Mouse (Mus musculus): ENCODE measurements around the gene Ints3. TPM values are rescaled to one million over a fixed set of nuclear protein-coding genes. Genes with fewer than 3 reads are reported as not detected.
"Not testable (repeated sequence)": the region's sequence is repeated elsewhere in the genome, so short reads cannot be mapped to it uniquely, and the experiment has no call there.

The Ints3 gene
- polyA plus RNA-seq, 1 experiment from 2014 or later = 30.8 TPM

GRCm38 (mm10) chr3:90362346-90362745 is 71.1 kb downstream of the Ints3 start:
- 86% methylated on average over 2 of the region's 2 CpGs for WGBS
- Histone ChIP-seq H3K36me3 (ENCODE audit: control insufficient read depth, insufficient read depth, low read length) (peaks cover 12% of the 10 kb centered on the region; the same call in 1 of the 2 replicates), H3K4me2 (ENCODE audit: low read length) (no peak overlapping the region), H3K9ac (ENCODE audit: low read depth, low read length) (no peak overlapping the region), H3K9me3 (replicated peaks; ENCODE audit: control insufficient read depth, low read length, poor library complexity, severe bottlenecking) (no peaks in the 10 kb centered on the region), H3K27me3 (ENCODE audit: control insufficient read depth, insufficient read depth, low read depth, low read length) (no peaks in the 10 kb centered on the region), H3K4me1 (ENCODE audit: control insufficient read depth, insufficient read depth, low read length) (no peaks in the 10 kb centered on the region), H3K27ac (ENCODE audit: low read length) (no peak overlapping the region), H3K4me3 (ENCODE audit: low read depth, low read length) (no peak overlapping the region)
- no peak for ATAC-seq

- ATAC-seq = no peak
- 90% methylated on average over 4 of the region's 4 CpGs for WGBS
These were observed 71.9 kb downstream of the Ints3 start for GRCm38 (mm10) chr3:90361476-90361875.

DNA sequence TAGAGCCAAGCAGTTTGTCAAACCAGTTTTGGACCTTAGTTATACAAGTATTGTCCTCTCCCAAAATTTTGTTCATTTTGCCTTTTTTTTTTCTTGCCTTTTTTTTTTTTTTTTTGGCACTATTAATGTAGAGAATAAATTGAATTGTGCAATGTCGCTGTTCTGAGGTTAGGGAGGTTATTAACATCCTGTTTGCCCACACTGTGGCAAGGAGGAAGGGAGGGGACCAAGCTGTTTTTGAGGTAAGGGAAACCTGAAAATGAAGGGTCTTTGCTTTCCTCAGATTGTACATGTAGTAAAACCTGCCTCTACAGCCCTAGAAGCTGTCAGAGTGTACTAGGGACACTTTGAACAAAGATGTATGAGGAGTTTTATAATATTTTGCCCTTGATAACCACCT is 74.2 kb downstream of the Ints3 start:
- no peak overlapping the region for H3K9ac ChIP-seq (ENCODE audit: low read depth, low read length)
- no peak for ATAC-seq
- peaks cover 32% of the 10 kb centered on the region for H3K36me3 ChIP-seq (ENCODE audit: control insufficient read depth, insufficient read depth, low read length)
- H3K27ac ChIP-seq (ENCODE audit: low read length) = no peak overlapping the region
- H3K9me3 ChIP-seq (replicated peaks; ENCODE audit: control insufficient read depth, low read length, poor library complexity, severe bottlenecking) = no peaks in the 10 kb centered on the region
- no peaks in the 10 kb centered on the region for H3K27me3 ChIP-seq (ENCODE audit: control insufficient read depth, insufficient read depth, low read depth, low read length)
- H3K4me3 ChIP-seq (ENCODE audit: low read depth, low read length) = no peak overlapping the region
- 90% methylated on average over 1 of the region's 1 CpGs for WGBS
- no peak overlapping the region for H3K4me2 ChIP-seq (ENCODE audit: low read length)
- no peaks in the 10 kb centered on the region for H3K4me1 ChIP-seq (ENCODE audit: control insufficient read depth, insufficient read depth, low read length)

More at GRCm38 (mm10) chr3:90361476-90361875, 71.9 kb downstream of the Ints3 start:
- Histone ChIP-seq H3K9ac (ENCODE audit: low read depth, low read length) (no peak overlapping the region), H3K27ac (ENCODE audit: low read length) (no peak overlapping the region), H3K36me3 (ENCODE audit: control insufficient read depth, insufficient read depth, low read length) (peaks cover 15% of the 10 kb centered on the region), H3K27me3 (ENCODE audit: control insufficient read depth, insufficient read depth, low read depth, low read length) (no peaks in the 10 kb centered on the region), H3K4me2 (ENCODE audit: low read length) (no peak overlapping the region), H3K4me1 (ENCODE audit: control insufficient read depth, insufficient read depth, low read length) (no peaks in the 10 kb centered on the region), H3K9me3 (replicated peaks; ENCODE audit: control insufficient read depth, low read length, poor library complexity, severe bottlenecking) (no peaks in the 10 kb centered on the region), H3K4me3 (ENCODE audit: low read depth, low read length) (no peak overlapping the region)

DNA sequence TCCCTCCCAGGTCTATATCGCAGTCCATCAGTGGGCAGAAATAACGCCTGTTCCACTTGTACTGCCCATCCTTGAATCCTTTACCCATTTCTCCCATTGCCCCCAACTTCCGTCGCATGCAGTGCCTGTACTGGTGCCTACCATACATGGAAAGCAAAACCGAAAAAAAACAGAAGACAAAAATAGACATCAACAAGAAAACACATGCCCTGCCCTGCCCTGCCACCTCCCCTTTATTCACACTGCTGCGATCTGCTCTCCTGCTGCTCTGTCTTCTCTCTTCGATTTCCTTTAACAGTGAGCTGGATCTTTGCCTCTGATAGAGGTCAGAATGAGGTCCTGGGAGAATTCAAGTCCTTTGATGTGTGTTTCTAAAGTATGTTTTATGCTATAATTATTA is 75.5 kb downstream of the Ints3 start:
- Histone ChIP-seq H3K4me2 (ENCODE audit: low read length) (no peak overlapping the region), H3K4me3 (ENCODE audit: low read depth, low read length) (no peak overlapping the region), H3K9ac (ENCODE audit: low read depth, low read length) (no peak overlapping the region), H3K27ac (ENCODE audit: low read length) (no peak overlapping the region), H3K27me3 (ENCODE audit: control insufficient read depth, insufficient read depth, low read depth, low read length) (no peaks in the 10 kb centered on the region), H3K9me3 (replicated peaks; ENCODE audit: control insufficient read depth, low read length, poor library complexity, severe bottlenecking) (no peaks in the 10 kb centered on the region), H3K4me1 (ENCODE audit: control insufficient read depth, insufficient read depth, low read length) (no peaks in the 10 kb centered on the region), H3K36me3 (ENCODE audit: control insufficient read depth, insufficient read depth, low read length) (peaks cover 36% of the 10 kb centered on the region)
- 90% methylated on average over 7 of the region's 7 CpGs for WGBS
- ATAC-seq = no peak

DNA sequence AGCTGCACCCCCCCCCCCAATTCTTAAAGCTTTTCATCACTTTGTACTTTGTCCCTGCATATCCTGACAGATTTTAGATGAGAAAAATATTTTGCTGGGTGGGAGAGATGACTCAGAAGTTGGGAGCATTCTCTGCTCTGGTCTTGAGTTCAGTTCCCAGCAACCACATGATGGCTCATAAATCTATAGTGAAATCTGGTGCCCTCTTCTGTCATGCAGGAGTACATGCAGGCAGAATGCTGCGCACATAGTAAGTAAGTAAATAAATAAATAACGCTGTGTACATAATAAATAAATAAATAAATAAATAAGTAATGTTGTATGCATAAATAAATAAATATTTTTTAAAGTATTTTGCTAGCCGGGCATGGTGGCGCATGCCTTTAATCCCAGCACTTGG is 85.6 kb downstream of the Ints3 start:
- Histone ChIP-seq H3K4me1 (ENCODE audit: control insufficient read depth, insufficient read depth, low read length) (no peaks in the 10 kb centered on the region), H3K4me3 (ENCODE audit: low read depth, low read length) (no peak overlapping the region), H3K27ac (ENCODE audit: low read length) (no peak overlapping the region), H3K9ac (ENCODE audit: low read depth, low read length) (no peak overlapping the region), H3K36me3 (ENCODE audit: control insufficient read depth, insufficient read depth, low read length) (peaks cover 29% of the 10 kb centered on the region), H3K9me3 (replicated peaks; ENCODE audit: control insufficient read depth, low read length, poor library complexity, severe bottlenecking) (no peaks in the 10 kb centered on the region), H3K27me3 (ENCODE audit: control insufficient read depth, insufficient read depth, low read depth, low read length) (no peaks in the 10 kb centered on the region), H3K4me2 (ENCODE audit: low read length) (no peak overlapping the region)
- ATAC-seq = no peak
- 94% methylated on average over 4 of the region's 4 CpGs for WGBS

DNA sequence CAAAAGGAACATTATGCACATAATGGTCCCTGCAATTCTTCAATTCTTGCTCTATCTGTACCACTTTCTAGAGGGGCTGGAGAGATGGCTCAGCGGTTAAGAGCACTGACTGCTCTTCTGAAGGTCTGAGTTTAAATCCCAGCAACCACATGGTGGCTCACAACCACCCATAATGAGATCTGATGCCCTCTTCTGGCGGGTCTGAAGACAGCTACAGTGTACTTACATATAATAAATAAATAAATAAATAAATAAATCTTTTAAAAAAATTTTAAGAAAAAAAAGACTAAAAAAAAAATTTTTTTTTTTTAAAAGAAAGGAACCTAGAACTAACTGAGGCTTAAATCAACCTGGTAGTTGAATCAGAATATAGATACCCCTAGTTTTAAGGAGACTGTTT is 90.6 kb downstream of the Ints3 start:
- not testable (repeated sequence) for H3K9me3 ChIP-seq (replicated peaks; ENCODE audit: control insufficient read depth, low read length, poor library complexity, severe bottlenecking); H3K27me3 ChIP-seq (ENCODE audit: control insufficient read depth, insufficient read depth, low read depth, low read length); H3K36me3 ChIP-seq (ENCODE audit: control insufficient read depth, insufficient read depth, low read length); H3K9ac ChIP-seq (ENCODE audit: low read depth, low read length); H3K4me1 ChIP-seq (ENCODE audit: control insufficient read depth, insufficient read depth, low read length); H3K4me3 ChIP-seq (ENCODE audit: low read depth, low read length); H3K27ac ChIP-seq (ENCODE audit: low read length); H3K4me2 ChIP-seq (ENCODE audit: low read length); ATAC-seq
- 51% methylated on average over 2 of the region's 2 CpGs for whole genome bisulfite sequencing

Other genes starting within 250 kb of the Ints3 start
- gene Rps27, start 220.0 kb downstream of the Ints3 start, polyA plus RNA-seq (2015; fragmentation: Nextera tagmentation; extraction: Ambion mirVana) = 691 and 714 TPM in 2 replicates
- 19.6 and 22.4 TPM in 2 replicates for gene Rab13, start 219.9 kb downstream of the Ints3 start, polyA plus RNA-seq (2015; fragmentation: Nextera tagmentation; extraction: Ambion mirVana)
- 87.6 and 100 TPM in 2 replicates for gene Jtb, start 202.0 kb downstream of the Ints3 start, polyA plus RNA-seq (2015; fragmentation: Nextera tagmentation; extraction: Ambion mirVana)
- gene Creb3l4, start 190.1 kb downstream of the Ints3 start, polyA plus RNA-seq (2015; fragmentation: Nextera tagmentation; extraction: Ambion mirVana) = 1.1 and 2.2 TPM in 2 replicates
- 43.0 and 46.8 TPM in 2 replicates for gene Slc39a1, start 185.4 kb downstream of the Ints3 start, polyA plus RNA-seq (2015; fragmentation: Nextera tagmentation; extraction: Ambion mirVana)
- 21.5 and 24.6 TPM in 2 replicates for gene Crtc2, start 179.5 kb downstream of the Ints3 start, polyA plus RNA-seq (2015; fragmentation: Nextera tagmentation; extraction: Ambion mirVana)
- 7.8 and 8.5 TPM in 2 replicates for gene Dennd4b, start 168.4 kb downstream of the Ints3 start, polyA plus RNA-seq (2015; fragmentation: Nextera tagmentation; extraction: Ambion mirVana)
- gene Gatad2b, start 140.4 kb downstream of the Ints3 start, polyA plus RNA-seq (2015; fragmentation: Nextera tagmentation; extraction: Ambion mirVana) = 10.9 and 12.0 TPM in 2 replicates
- 30.7 and 33.8 TPM in 2 replicates for gene Slc27a3, start 43.7 kb downstream of the Ints3 start, polyA plus RNA-seq (2015; fragmentation: Nextera tagmentation; extraction: Ambion mirVana)
- gene Npr1, start 32.2 kb upstream of the Ints3 start, polyA plus RNA-seq (2015; fragmentation: Nextera tagmentation; extraction: Ambion mirVana) = 1.9 TPM in 2 replicates
- gene Ilf2, start 42.5 kb upstream of the Ints3 start, polyA plus RNA-seq (2015; fragmentation: Nextera tagmentation; extraction: Ambion mirVana) = 260 and 272 TPM in 2 replicates
- gene Snapin, start 57.4 kb upstream of the Ints3 start, polyA plus RNA-seq (2015; fragmentation: Nextera tagmentation; extraction: Ambion mirVana) = 85.1 and 86.6 TPM in 2 replicates
- 167 and 181 TPM in 2 replicates for gene Chtop, start 75.9 kb upstream of the Ints3 start, polyA plus RNA-seq (2015; fragmentation: Nextera tagmentation; extraction: Ambion mirVana)
- gene S100a1, start 80.8 kb upstream of the Ints3 start, polyA plus RNA-seq (2015; fragmentation: Nextera tagmentation; extraction: Ambion mirVana) = 12.4 and 19.5 TPM in 2 replicates
- 7.6 and 8.9 TPM in 2 replicates for gene S100a13, start 80.8 kb upstream of the Ints3 start, polyA plus RNA-seq (2015; fragmentation: Nextera tagmentation; extraction: Ambion mirVana)
- gene S100a14, start 93.2 kb upstream of the Ints3 start, polyA plus RNA-seq (2015; fragmentation: Nextera tagmentation; extraction: Ambion mirVana) = not detected in 2 replicates
- gene S100a16, start 103.6 kb upstream of the Ints3 start, polyA plus RNA-seq (2015; fragmentation: Nextera tagmentation; extraction: Ambion mirVana) = 34.4 and 36.5 TPM in 2 replicates
- gene S100a3, start 127.0 kb upstream of the Ints3 start, polyA plus RNA-seq (2015; fragmentation: Nextera tagmentation; extraction: Ambion mirVana) = 0.16 TPM in 1 of 2 replicates, not detected in the other
- not detected in 2 replicates for gene S100a2, start 156.6 kb upstream of the Ints3 start, polyA plus RNA-seq (2015; fragmentation: Nextera tagmentation; extraction: Ambion mirVana)
- gene Gm42674, start 168.3 kb upstream of the Ints3 start, polyA plus RNA-seq (2015; fragmentation: Nextera tagmentation; extraction: Ambion mirVana) = 0.65 TPM in 1 of 2 replicates, not detected in the other
- gene S100a4, start 170.1 kb upstream of the Ints3 start, polyA plus RNA-seq (2015; fragmentation: Nextera tagmentation; extraction: Ambion mirVana) = 0.53 TPM in 1 of 2 replicates, not detected in the other
- gene S100a5, start 174.9 kb upstream of the Ints3 start, polyA plus RNA-seq (2015; fragmentation: Nextera tagmentation; extraction: Ambion mirVana) = not detected in 2 replicates
- gene S100a6, start 179.3 kb upstream of the Ints3 start, polyA plus RNA-seq (2015; fragmentation: Nextera tagmentation; extraction: Ambion mirVana) = 19.3 and 19.4 TPM in 2 replicates
- 0.21 TPM in 1 of 2 replicates, not detected in the other for gene S100a7a, start 220.4 kb upstream of the Ints3 start, polyA plus RNA-seq (2015; fragmentation: Nextera tagmentation; extraction: Ambion mirVana)
- gene S100a8, start 235.4 kb upstream of the Ints3 start, polyA plus RNA-seq (2015; fragmentation: Nextera tagmentation; extraction: Ambion mirVana) = 4.1 and 5.6 TPM in 2 replicates

Data from midbrain, embryonic 16.5 days (tissue).